Mouse (Mus musculus): ENCODE results near the gene Dusp3.

- TF ChIP-seq CTCF (IDR thresholded peaks at IDR 0.05; ENCODE audit: extremely low read depth, insufficient read length, insufficient replicate concordance, low read depth, low read length) (no peak), POLR2A (IDR thresholded peaks at IDR 0.05; ENCODE audit: low read depth, low read length) (no peak)
Measured at GRCm38 (mm10) chr11:101952541-101953341, 34.1 kb downstream of the Dusp3 start.

Measured in small intestine, adult 2 months (tissue).